Mouse (Mus musculus) right cerebral cortex, adult 18-20 months (tissue): ENCODE measurements around the gene Nsun7.

Experiments used
- DNase-seq: peaks from one replicate; pipeline ENCODE4 v3.0.0; 2022; ENCODE audit warnings: mixed read lengths

Nsun7 gene

GRCm38 (mm10) chr5:66280742-66281141, 21.0 kb downstream of the Nsun7 start:
- no peak for DNase-seq

DNA sequence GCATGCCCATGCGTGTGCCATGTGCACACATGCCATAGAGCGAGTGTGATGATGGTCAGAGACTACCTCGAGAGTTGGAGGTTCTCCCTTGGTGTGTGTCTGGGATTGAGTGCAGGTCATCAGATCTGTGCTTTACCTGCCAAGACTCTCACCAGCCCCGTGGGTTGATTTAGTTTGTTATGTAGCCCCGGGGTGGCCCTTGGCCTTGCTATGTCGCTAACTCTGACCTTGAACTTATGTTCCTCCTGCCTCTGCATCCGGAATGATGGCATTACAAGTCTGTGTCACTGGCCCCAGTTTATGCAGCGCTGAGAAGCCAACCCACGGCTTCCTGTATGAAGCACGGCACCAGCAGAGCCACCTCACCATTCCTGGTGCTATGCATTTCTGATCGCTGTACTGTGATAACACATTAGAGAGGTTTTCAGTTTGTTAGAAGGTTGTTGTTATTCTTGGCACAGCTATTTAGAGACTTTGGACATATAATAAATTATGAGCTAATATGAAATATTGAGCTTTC, 34.5 kb downstream of the Nsun7 start:
- DNase-seq, result no peak

GRCm38 (mm10) chr5:66294952-66295351, 35.3 kb downstream of the Nsun7 start:
- DNase-seq, result no peak

DNA sequence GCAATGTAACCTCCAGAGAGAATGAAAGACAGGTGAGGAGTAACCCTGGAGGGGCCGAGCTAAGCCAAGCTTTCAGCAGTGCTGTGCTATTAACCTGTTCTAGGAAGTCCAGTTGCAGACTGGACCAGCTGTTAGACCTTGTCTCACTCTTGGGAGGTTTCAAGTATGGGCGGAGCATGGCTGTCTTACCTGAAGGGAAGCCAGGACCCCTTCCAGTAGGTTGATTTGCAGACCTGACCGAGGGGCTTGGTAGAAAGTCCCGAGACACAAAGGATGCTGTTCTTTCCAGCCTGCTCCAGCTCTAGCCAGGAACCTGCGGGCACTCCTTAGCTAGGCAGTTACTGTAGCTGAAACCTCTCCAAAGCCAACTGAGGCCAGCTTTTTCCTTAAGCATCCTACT, 36.4 kb downstream of the Nsun7 start:
- DNase-seq, result no peak

DNA sequence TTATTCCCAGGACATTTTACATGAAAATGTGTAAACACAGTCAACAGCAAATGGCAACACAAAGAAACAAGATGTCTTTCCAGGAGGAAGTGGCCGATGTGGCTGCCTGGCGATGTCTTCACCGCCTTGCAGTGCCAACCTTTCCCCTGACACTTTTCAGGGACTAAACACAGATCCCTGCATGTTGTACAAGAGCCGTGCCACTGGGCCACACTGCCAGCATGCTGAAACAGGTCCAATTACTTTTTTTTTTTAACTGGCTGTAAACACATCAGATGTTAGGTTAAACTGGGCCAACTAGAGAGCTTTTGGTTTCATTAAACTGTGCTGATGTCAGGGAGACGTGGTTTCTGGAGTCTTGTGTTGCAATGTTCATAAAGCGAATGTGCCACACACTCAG, 39.2 kb downstream of the Nsun7 start:
- DNase-seq, result no peak

DNA sequence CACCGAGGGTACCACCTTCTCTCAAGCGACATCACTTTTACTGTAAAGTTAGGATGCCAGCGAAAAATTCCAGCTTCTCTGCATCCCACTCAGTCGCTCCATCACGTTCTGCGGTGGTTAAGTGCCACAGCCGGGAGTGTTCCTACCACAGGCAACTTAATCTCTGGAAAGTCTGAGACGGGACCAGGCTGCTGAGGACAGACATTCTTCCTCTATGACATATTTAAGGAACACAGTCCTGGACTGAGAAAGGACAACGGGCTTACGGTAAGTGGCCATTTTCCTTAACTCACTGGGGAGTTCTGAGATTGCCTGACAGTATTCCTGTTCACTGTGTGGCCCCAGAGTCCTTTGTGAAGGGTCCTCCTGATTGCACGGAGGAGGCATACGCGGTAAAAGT, 40.9 kb downstream of the Nsun7 start:
- DNase-seq, result no peak

GRCm38 (mm10) chr5:66302085-66302815, 42.6 kb downstream of the Nsun7 start:
- DNase-seq, result no peak

DNA sequence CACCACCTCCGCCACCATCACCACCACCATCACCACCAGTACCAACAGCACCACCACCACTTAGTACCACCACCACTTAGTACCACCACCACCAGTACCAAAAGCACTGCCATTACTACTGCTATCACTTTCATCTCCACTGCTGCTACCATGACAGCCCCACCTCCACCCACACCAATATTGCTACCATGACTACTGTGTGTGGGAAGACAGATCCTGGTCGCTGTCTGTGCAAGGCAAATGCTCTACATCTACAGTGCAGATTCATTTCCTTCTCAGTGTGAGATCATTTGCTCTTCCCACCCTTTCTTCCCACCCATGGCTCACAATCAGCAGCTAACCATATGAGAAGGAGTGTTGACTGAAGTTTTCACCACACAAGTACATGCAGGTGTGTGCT, 43.2 kb downstream of the Nsun7 start:
- DNase-seq, result peak; percentile 80

- no peak for DNase-seq
Observed at GRCm38 (mm10) chr5:66304300-66305067, 44.8 kb downstream of the Nsun7 start.

DNA sequence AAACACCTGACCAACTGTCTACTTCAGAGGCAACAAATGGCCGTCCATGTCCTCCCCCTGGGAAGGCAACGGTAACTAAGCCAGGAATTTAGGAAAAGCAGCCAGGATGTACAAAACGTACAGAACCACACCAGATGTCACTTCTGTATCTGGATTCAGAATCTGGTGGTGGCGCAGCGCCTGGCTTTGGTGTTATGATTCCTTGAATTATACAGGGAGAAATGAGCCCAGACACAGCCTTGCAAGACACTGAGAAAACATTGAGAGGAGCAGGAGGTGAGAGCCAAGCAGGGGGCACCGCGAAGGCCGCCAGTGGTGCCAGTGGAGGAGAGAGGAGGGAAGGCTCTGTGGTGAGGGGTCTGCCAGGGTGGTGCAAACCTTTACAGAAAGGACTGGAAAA, 45.8 kb downstream of the Nsun7 start:
- peak; percentile 59 for DNase-seq

DNA sequence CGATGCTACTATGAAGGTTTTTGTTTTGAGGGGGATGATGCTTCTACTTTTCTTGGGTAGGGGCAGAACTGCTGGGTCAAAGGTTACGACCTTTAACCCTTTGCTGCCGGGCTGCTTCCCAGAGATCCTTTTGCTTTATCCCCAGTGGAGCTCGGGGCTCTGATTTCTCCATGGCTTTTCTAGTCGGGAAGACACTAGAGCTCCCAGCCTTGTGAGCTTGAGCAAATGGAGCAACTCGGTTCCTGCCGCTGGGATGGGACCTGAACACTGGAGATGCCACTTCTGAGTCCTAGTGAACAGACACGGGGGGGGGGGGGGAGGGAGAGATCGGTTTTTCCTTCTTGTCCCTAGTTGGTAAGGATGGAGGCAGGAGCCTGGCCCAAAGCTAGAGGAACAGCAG, 50.6 kb downstream of the Nsun7 start:
- DNase-seq, result no peak

GRCm38 (mm10) chr5:66310806-66311205, 51.1 kb downstream of the Nsun7 start:
- no peak for DNase-seq

DNA sequence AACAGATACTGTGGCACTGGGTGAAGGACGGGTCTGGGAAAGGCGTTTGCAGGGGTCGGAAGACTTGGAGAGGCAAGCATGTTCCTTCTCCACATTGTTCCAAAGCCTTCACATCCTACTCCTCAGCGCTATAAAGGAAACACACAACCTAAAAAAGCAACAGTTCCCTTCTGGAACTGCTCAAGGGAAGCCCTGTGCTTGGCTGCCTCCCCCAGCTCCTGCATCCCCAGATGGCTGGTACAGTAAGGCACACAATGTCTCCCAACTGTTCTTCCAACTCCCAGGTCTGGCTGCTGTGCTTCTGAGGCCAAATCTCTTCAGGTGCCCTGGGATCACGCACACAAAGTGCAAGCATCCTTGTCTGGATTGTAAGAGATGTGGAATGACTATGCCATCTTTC, 56.1 kb downstream of the Nsun7 start:
- peak; percentile 68 for DNase-seq

GRCm38 (mm10) chr5:66319341-66319740, 59.6 kb downstream of the Nsun7 start:
- no peak for DNase-seq

GRCm38 (mm10) chr5:66319827-66320404, 60.2 kb downstream of the Nsun7 start:
- DNase-seq, result no peak

GRCm38 (mm10) chr5:66323131-66323530, 63.4 kb downstream of the Nsun7 start:
- no peak for DNase-seq

DNA sequence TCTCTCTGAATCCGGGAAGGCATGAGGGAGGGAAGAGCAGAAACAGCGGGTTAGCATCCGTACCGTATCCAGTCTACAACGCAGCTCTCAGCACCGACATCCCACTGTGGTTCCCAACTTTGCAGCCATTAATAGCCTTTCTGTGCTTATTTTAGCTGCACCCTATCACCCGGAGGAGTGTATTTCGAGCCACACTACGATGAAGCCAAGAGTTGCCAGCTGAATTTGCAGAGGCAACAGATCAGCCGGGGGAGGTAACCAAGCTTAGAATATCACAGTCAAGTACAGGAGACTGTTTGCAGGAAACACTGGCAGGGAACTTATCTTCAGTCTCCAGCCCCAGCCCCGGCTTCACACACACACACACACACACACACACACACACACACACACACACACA, 63.9 kb downstream of the Nsun7 start:
- peak; percentile 90 for DNase-seq

DNA sequence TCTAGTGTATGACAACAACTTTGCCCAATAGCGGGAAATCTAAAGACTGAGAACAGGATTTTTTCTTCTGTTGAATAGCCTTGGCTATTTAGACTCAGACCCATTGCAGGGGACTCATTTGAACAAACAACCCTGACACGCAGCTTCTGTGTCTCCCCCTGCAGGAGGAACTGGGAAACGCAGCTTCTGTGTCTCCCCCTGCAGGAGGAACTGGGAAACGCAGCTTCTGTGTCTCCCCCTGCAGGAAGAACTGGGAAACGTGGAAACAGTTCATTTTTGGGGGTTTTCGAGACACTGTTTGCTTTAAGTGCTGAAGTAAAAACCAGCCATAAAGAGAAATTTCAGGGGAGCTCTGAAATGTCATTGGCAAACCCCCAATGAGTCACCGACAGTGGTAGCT, 66.7 kb downstream of the Nsun7 start:
- DNase-seq, result no peak

DNA sequence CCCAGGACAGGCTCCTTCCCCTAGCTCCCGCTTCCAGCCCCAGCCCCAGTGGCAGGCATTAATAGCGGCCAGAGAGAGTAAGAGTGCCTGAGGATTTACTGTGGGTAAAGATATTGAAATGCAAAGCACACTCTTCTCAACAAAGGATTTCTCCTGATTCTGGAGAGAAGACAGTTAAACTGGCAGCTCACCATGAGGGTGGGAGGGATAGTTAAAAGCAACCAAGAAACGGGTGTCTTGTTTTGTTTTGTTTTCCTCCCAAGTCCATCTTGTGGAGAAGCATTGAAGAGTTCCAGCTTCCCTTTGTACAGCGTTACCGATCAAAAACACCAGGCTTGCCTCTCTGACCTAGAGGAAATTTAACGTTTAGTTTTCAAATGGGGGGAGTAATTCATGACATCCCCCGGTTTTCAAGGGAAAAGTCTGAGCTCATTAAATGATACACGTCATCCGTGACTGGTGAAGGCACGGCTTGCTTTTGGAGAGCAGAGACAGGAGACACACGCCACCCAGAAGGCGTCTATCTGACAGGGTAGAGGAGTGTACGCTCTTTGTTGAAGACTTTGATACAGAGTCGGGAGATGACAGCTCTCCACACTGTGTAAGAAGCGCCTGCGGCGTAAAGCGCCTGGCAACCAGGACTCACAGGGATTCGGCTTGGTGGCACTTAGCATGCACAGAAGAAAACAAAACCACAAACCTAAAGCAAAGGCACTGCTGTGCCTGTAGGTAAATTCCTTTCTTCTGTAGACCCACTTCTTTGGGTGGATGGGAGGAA, 68.4 kb downstream of the Nsun7 start:
- no peak for DNase-seq

DNA sequence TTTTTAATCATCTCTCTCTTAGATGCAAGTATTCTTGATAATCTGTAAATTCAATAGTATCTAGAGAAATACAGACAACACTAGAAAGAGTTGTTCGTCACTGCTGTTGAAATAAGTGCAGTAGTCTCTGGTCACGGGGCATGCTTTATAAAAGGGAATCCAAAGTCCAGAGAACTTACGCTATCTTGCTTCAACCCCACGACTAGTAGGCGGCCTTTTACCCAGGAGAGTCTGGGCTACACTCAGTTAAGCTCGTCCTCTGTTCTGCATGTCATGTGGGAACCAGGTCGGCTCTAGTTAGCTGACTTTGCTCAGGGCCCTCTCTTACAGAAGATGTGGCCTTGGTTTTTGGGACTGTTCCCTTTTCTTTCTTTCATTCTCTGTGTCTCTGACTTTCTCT, 69.1 kb downstream of the Nsun7 start:
- no peak for DNase-seq

GRCm38 (mm10) chr5:66330806-66331205, 71.1 kb downstream of the Nsun7 start:
- no peak for DNase-seq

DNA sequence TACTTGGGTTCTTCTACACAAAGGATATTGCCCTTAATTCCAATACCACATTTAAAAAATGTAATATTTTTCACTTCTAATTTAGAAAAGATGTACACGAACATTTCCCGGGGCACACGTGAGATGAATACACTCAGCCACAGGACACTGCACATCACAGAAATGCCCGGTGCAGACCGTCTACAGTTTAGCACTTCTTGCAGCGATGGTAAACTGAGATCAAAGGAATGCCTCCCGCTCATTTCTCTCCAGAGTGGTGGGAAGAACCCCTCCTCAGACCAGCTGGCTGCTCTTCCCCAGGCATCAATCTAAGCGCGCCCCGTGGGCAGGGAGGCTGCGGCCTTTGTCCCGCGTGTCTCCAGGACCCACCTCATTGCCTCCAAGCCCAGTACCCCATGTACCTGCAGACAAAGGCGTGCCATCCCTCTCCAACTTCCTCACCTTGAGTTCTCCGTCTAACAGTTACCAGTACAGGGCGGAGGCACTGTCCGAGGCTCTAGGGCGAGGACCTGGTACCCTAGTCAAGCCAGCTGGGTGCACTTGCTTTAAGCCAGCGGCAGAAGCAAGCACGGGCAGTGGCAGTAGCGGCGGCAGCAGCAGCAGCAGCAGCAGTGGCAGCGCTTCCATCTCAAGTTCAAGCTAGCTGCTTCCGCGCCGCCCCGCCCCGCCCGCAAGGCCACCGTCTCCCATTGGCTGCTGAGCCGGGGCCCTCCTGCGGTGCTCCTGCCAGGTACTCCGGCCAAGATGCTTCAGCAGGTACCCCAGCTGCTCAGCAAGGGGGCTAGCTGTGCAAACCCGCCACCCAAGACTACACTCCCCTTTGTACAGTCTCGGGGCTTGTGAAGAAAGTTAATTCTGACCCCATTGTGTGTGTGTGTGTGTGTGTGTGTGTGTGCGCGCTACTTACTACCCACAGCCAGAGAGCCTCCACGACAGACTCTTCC, 77.6 kb downstream of the Nsun7 start:
- peak; percentile 29 for DNase-seq
